Mouse (Mus musculus) C2C12 (cell line): ENCODE results near the gene Mier2. TPM values are rescaled to one million over a fixed set of nuclear protein-coding genes. Genes with fewer than 3 reads are reported as not detected.

Source experiments
- H3K27me3 ChIP-seq: one replicate; pipeline ENCODE4 v1.6.1; 2011; ENCODE audit not compliant: control insufficient read depth, insufficient read depth, insufficient read length
- H3K36me3 ChIP-seq: one replicate; pipeline ENCODE4 v1.6.1; 2011; ENCODE audit not compliant: control insufficient read depth, insufficient read depth
- H3K4me3 ChIP-seq: one replicate; pipeline ENCODE4 v1.5.1; 2011; ENCODE audit warnings: mild to moderate bottlenecking, control low read depth; ENCODE audit not compliant: poor library complexity, insufficient read depth, severe bottlenecking
- H3K79me2 ChIP-seq: one replicate; pipeline ENCODE4 v1.6.1; 2011; ENCODE audit not compliant: control insufficient read depth, insufficient read depth
- H3K79me3 ChIP-seq: one replicate; pipeline ENCODE4 v1.6.1; 2011; ENCODE audit warnings: low read depth, control low read depth
- H3ac ChIP-seq: one replicate; pipeline ENCODE3; 2011; ENCODE audit warnings: low read depth; ENCODE audit not compliant: control insufficient read depth, insufficient read length
- CEBPB ChIP-seq: IDR thresholded peaks from one replicate; pipeline ENCODE4 v1.6.1; 2011; ENCODE audit warnings: low read depth, mild to moderate bottlenecking, control low read depth, moderate library complexity
- CTCF ChIP-seq: IDR thresholded peaks from one replicate; pipeline ENCODE4 v1.5.1; 2011; ENCODE audit not compliant: control insufficient read depth, insufficient read depth, insufficient read length
- FOSL1 ChIP-seq: IDR thresholded peaks from one replicate; pipeline ENCODE4 v1.8.0; 2011; ENCODE audit warnings: mild to moderate bottlenecking, low read length; ENCODE audit not compliant: poor library complexity, insufficient read depth, severe bottlenecking
- MAX ChIP-seq: IDR thresholded peaks from one replicate; pipeline ENCODE4 v1.6.1; 2011; ENCODE audit warnings: mild to moderate bottlenecking, control low read depth
- MYOD1 ChIP-seq: IDR thresholded peaks from one replicate; pipeline ENCODE4 v1.6.1; 2011; ENCODE audit warnings: low read depth; ENCODE audit not compliant: control insufficient read depth, insufficient read length
- MYOG ChIP-seq: IDR thresholded peaks from one replicate; pipeline ENCODE4 v1.6.1; 2011; ENCODE audit not compliant: control insufficient read depth, insufficient read length; ENCODE audit errors: extremely low read depth
- USF1 ChIP-seq: IDR thresholded peaks from one replicate; pipeline ENCODE4 v1.6.1; 2011; ENCODE audit warnings: low read depth, mild to moderate bottlenecking, control low read depth, moderate library complexity
- polyA plus RNA-seq: library from polyadenylated mRNA; unstranded; fragments of >200 nt; fragmentation: generic; extraction: Trizol; gene quantifications from one replicate; pipeline ENCODE4 v1.2.1, GENCODE M21; 2012; ENCODE audit warnings: missing spikeins

Mier2 gene
- polyA plus RNA-seq, 1 experiment: 26.9 TPM

- no peak for TF ChIP-seq FOSL1
- no peak for TF ChIP-seq MYOD1
- TF ChIP-seq CEBPB: no peak
- no peak for TF ChIP-seq MAX
- no peak for TF ChIP-seq USF1
- no peak for TF ChIP-seq CTCF
- H3K79me3 ChIP-seq: no peaks in the 10 kb centered on the region
- H3K36me3 ChIP-seq: no peaks in the 10 kb centered on the region
- no peak overlapping the region for H3K4me3 ChIP-seq
- no peak overlapping the region for H3ac ChIP-seq
- peaks cover 26% of the 10 kb centered on the region for H3K27me3 ChIP-seq
- no peaks in the 10 kb centered on the region for H3K79me2 ChIP-seq
Measured at GRCm38 (mm10) chr10:79585723-79586122, 30.7 kb upstream of the Mier2 start.

- Histone ChIP-seq H3K4me3 (no peak overlapping the region), H3K27me3 (peaks cover 26% of the 10 kb centered on the region), H3K79me2 (no peaks in the 10 kb centered on the region), H3ac (no peak overlapping the region), H3K36me3 (no peaks in the 10 kb centered on the region), H3K79me3 (no peaks in the 10 kb centered on the region)
- TF ChIP-seq CEBPB (no peak), FOSL1 (no peak), MYOG (no peak), USF1 (no peak), MYOD1 (no peak)
Measured at GRCm38 (mm10) chr10:79585136-79585535, 30.1 kb upstream of the Mier2 start.

GRCm38 (mm10) chr10:79584426-79584825 is 29.4 kb upstream of the Mier2 start:
- Histone ChIP-seq H3ac (no peak overlapping the region), H3K27me3 (peaks cover 32% of the 10 kb centered on the region), H3K4me3 (no peak overlapping the region), H3K36me3 (no peaks in the 10 kb centered on the region), H3K79me3 (no peaks in the 10 kb centered on the region), H3K79me2 (no peaks in the 10 kb centered on the region)
- TF ChIP-seq CTCF (no peak), USF1 (no peak), MYOD1 (no peak), FOSL1 (no peak)

GRCm38 (mm10) chr10:79584021-79584420 is 29.0 kb upstream of the Mier2 start:
- H3ac ChIP-seq: no peak overlapping the region
- no peaks in the 10 kb centered on the region for H3K79me3 ChIP-seq
- H3K79me2 ChIP-seq: no peaks in the 10 kb centered on the region
- TF ChIP-seq FOSL1 (no peak), USF1 (no peak), MAX (no peak), CTCF (no peak), MYOG (no peak), CEBPB (no peak), MYOD1 (no peak)
- no peak overlapping the region for H3K4me3 ChIP-seq
- H3K27me3 ChIP-seq: peaks cover 36% of the 10 kb centered on the region
- H3K36me3 ChIP-seq: no peaks in the 10 kb centered on the region

- Histone ChIP-seq H3ac (no peak overlapping the region), H3K36me3 (no peaks in the 10 kb centered on the region), H3K79me2 (no peaks in the 10 kb centered on the region), H3K79me3 (no peaks in the 10 kb centered on the region), H3K4me3 (no peak overlapping the region), H3K27me3 (peaks cover 35% of the 10 kb centered on the region)
- TF ChIP-seq MYOD1: no peak
- no peak for TF ChIP-seq CTCF
- TF ChIP-seq MYOG: no peak
- no peak for TF ChIP-seq USF1
- no peak for TF ChIP-seq MAX
- TF ChIP-seq CEBPB: no peak
- TF ChIP-seq FOSL1: no peak
Measured at GRCm38 (mm10) chr10:79581501-79581900, 26.5 kb upstream of the Mier2 start.

- Histone ChIP-seq H3K27me3 (peaks cover 28% of the 10 kb centered on the region), H3K79me2 (no peaks in the 10 kb centered on the region), H3K36me3 (no peaks in the 10 kb centered on the region), H3ac (no peak overlapping the region), H3K79me3 (no peaks in the 10 kb centered on the region), H3K4me3 (no peak overlapping the region)
- no peak for TF ChIP-seq MAX
- peak; percentile 23 for TF ChIP-seq CTCF
Measured at GRCm38 (mm10) chr10:79580811-79581210, 25.8 kb upstream of the Mier2 start.
